Mouse (Mus musculus) limb, embryonic 11.5 days (tissue): ENCODE data around the gene P3h3. TPM values are rescaled to one million over a fixed set of nuclear protein-coding genes. Genes with fewer than 3 reads are reported as not detected.

Source experiments
- ATAC-seq: fragments of 200-750 bp; cut with Nextera tagmentation; 2 replicates; pipeline ENCODE4 v1.8.0; 2017; ENCODE audit warnings: low read depth; ENCODE audit not compliant: insufficient number of reproducible peaks, low FRiP score, low TSS enrichment
- DNase-seq: peaks from one replicate; pipeline ENCODE4 v3.0.0-alpha.2; 2015; ENCODE audit warnings: low spot score
- H3K27ac ChIP-seq: fragments of 300-500 bp; sonication (generic); replicated peaks from 2 replicates; pipeline ENCODE4 v1.5.1; 2014; ENCODE audit warnings: low read depth, mild to moderate bottlenecking, low read length
- H3K27me3 ChIP-seq: fragments of 300-500 bp; sonication (generic); 2 replicates; pipeline ENCODE4 v1.6.1; 2014; ENCODE audit warnings: mild to moderate bottlenecking, low read length, mixed read lengths; ENCODE audit not compliant: control insufficient read depth, insufficient read depth
- H3K36me3 ChIP-seq: fragments of 300-500 bp; sonication (generic); 2 replicates; pipeline ENCODE4 v1.6.1; 2014; ENCODE audit warnings: mild to moderate bottlenecking, low read length, moderate library complexity, mixed read lengths; ENCODE audit not compliant: control insufficient read depth, insufficient read depth
- H3K4me1 ChIP-seq: fragments of 300-500 bp; sonication (generic); 2 replicates; pipeline ENCODE4 v1.6.1; 2014; ENCODE audit warnings: low read length, mixed read lengths; ENCODE audit not compliant: control insufficient read depth, insufficient read depth
- H3K4me2 ChIP-seq: fragments of 300-500 bp; sonication (generic); 2 replicates; pipeline ENCODE4 v1.6.1; 2014; ENCODE audit warnings: low read depth, mild to moderate bottlenecking, moderate library complexity; ENCODE audit not compliant: severe bottlenecking
- H3K4me3 ChIP-seq: fragments of 300-500 bp; sonication (generic); 2 replicates; pipeline ENCODE4 v1.5.1; 2014; ENCODE audit warnings: low read depth, low read length
- H3K9ac ChIP-seq: fragments of 300-500 bp; sonication (generic); 2 replicates; pipeline ENCODE4 v1.6.1; 2014; ENCODE audit warnings: mild to moderate bottlenecking, low read length
- H3K9me3 ChIP-seq: fragments of 300-500 bp; sonication (generic); 2 replicates; pipeline ENCODE4 v1.6.1; 2016; ENCODE audit warnings: low read length; ENCODE audit not compliant: control insufficient read depth
- WGBS: fragments of 180-500 bp; shearing (Covaris S2); extraction: QIAGEN DNeasy Blood & Tissue Kit; methylation state at CpG from one replicate; pipeline ENCODE4 v1.1.7; 2014; 5-methylcytosine and 5-hydroxymethylcytosine counted together
- polyA plus RNA-seq: library from polyadenylated mRNA; unstranded; fragments of >200 nt; fragmentation: Nextera tagmentation; extraction: Ambion mirVana; gene quantifications from 2 replicates; pipeline ENCODE4 v1.2.1, GENCODE M21; 2014

Gene P3h3
- polyA plus RNA-seq, result 23.1 and 25.4 TPM in 2 replicates

DNA sequence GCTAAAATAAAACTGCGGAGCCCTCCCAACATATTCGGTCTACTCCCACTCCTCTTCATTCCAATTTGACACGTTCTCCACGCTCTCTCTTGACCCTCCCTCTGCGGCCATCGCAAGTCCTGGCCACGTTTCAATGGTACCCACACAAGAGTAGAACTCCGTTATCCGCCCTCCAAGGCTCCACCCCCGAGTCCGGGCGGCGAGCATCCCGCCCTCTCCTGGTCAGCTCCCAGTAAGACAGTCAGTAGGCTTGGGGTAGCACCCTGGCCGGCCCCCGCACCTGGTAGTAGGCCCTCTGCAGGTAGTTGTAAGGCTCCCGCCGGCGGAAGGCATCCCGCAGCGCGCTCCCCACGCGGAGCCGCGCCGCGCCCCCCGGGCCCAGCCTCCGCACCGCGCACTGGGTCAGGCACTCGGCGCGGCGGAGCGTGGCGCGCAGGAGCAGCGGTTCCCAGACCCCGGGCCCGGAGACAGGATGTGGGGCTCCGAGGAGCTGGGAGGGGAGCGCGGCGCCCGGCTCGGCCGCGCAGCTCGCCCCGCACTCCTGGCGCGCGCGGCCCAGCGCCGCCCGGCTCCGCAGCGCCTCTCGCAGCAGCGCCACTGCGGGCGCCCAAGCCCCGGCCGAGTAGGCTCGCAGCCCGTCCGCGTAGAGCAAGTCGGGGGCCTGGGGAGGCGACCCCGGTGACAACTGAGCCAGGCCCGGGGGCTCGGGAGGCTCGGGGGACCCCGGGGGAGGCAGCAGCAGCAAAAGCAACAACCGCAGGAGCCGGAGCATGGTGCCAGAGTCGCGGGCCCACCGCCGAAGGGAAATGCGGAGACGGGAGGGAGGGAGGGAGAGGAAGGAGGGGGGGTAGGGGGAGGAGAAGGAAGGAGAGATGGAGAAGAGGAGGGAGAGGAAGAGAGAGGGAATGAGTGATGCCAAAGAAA is at the start of gene P3h3:
Gene P3h3 (minus strand): TSS at position 837 of the 924 bp plus-strand sequence.
- Histone ChIP-seq H3K27ac (peak within 1 kb of the TSS; percentile 98), H3K4me2 (peak within 1 kb of the TSS; percentile 79), H3K4me3 (peak within 1 kb of the TSS; percentile 80), H3K27me3 (no peaks in the 10 kb centered on the region), H3K9ac (peak within 1 kb of the TSS; percentile 98), H3K36me3 (no peaks in the 10 kb centered on the region), H3K4me1 (peaks cover 28% of the 10 kb centered on the region), H3K9me3 (no peaks in the 10 kb centered on the region)
- WGBS, result 1% methylated on average over 86 of the region's 86 CpGs
- peak; percentile 95 for DNase-seq
- ATAC-seq, result peak; percentile 83

DNA sequence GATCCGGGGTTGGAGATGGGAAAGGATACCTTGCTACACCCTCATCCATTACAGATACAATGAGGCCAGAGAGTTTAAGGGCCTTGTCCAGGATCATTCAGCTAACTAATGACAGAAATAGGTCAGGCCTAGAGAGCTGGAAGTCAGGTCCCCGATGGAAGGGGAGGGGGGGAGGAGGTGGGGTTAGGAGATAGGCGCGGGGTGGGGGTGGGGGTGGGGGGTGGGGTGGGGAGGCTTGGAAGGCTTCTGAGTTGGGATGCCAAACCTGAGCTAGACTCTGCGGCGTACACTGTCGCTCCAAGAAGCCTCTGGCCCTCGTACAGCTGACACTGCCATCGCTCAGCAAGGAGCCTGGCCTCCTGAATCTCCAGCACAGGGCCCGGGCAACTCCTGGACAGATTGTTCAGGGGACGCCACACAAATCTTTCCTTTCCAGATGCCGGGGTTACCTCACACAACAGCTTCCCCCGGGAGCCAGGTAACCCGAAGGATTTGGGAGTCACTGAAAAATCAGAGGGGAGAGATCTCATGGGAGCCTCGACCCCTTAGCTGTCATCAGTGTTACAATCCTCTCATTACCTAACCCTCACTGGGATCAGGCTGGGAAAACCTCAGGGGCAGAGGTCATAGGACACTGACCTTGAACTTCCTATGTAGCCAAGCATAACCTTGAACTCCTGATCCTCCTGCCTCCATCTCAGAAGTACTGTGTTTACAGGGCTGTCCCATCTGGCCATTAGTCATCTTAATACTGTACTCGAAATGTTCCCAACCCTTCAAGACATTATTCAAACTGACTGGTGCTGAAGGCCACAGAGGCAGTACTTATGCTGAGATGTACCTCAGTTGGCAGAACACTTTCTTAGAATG is 47.7 kb upstream of the P3h3 start:
- H3K9ac ChIP-seq, result peak overlapping the region; percentile 88
- peaks cover 8% of the 10 kb centered on the region for H3K27me3 ChIP-seq
- H3K4me2 ChIP-seq, result peak overlapping the region; percentile 78
- peak overlapping the region; percentile 93 for H3K27ac ChIP-seq
- 30% methylated on average over 15 of the region's 16 CpGs for WGBS
- no peaks in the 10 kb centered on the region for H3K36me3 ChIP-seq
- peaks cover 15% of the 10 kb centered on the region for H3K4me1 ChIP-seq
- ATAC-seq, result no peak
- no peak for DNase-seq
- H3K4me3 ChIP-seq, result peak overlapping the region; percentile 35; the same call in 1 of the 2 replicates
- no peaks in the 10 kb centered on the region for H3K9me3 ChIP-seq

DNA sequence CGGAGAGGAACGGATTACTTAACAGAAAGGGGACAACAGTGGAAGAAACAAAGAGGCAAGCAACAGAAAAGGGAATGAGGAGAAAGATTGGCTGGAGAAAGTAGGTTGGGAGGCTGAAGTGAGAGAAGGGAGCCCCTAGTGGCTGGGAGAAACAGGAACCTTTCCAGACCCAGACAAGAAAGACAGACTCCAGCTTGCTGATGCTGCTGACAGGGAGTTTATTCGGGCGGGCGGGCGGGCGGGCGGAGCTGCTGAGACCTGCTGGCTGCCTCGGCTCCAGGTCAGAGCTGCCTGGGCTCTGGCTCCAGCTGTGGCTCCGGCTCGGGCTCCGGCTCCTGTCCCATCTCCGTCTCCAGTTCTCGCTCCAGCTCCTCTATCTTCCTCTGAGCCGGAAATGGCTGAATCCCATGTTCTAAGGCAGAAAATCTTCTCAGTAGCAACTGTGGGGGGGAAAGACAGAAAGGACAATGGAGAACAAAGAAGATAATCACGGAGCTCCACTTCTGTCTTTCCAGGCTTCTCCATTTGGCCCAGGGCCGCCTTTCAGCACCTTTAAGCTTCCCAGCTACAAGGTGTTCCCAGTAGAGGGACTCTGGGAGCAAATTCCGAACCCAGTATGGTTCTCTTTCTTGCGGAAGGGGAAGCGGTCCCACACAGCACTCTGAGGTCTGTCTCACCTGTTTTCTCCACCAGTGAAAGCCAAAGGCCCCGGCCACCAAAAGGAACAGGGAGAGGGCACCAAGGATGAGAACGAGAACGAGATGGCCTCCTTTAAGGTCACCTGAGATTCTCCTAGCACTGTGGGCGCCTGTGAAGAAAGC is 46.8 kb upstream of the P3h3 start:
- Histone ChIP-seq H3K4me2 (peak overlapping the region; percentile 78), H3K27me3 (peaks cover 4% of the 10 kb centered on the region; the same call in 1 of the 2 replicates), H3K9ac (peak overlapping the region; percentile 88), H3K9me3 (no peaks in the 10 kb centered on the region), H3K36me3 (no peaks in the 10 kb centered on the region), H3K27ac (peak overlapping the region; percentile 93), H3K4me3 (peak overlapping the region; percentile 42), H3K4me1 (peaks cover 8% of the 10 kb centered on the region)
- DNase-seq, result peak; percentile 78
- 11% methylated on average over 21 of the region's 24 CpGs for WGBS
- peak; percentile 70 for ATAC-seq

DNA sequence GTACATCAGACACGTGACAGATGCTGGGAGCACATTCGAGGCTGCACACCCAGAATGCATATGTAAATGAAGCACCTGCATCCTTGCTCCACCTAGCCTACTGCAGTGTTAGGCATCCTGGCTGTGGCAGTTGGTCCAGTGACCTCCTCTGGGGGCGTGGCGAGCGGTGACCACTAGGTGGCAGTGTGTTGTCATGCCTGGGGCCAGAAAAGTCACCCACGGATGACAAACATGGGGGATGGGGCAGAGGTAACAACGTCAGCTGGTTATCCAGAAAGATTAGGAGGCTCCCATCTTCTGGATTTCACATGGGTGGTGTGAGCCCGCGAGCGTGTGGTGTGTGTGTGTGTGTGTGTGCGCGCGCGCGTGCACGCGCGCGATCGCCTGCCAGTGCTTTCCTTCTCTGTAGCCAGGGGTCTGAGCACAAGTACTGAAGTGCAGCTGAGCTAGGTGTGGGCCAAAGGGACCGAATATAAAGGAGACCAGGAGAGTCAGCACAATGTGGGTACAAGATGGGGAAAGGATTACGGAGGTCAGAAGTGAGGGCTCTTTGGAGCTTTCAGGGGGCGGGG is 46.1 kb upstream of the P3h3 start:
- Histone ChIP-seq H3K36me3 (no peaks in the 10 kb centered on the region), H3K9me3 (no peaks in the 10 kb centered on the region), H3K27me3 (peaks cover 2% of the 10 kb centered on the region; the same call in 1 of the 2 replicates), H3K4me1 (peaks cover 8% of the 10 kb centered on the region; the same call in 1 of the 2 replicates), H3K9ac (peak overlapping the region; percentile 88), H3K4me2 (peak overlapping the region; percentile 78), H3K27ac (peak overlapping the region; percentile 93), H3K4me3 (peak overlapping the region; percentile 42)
- DNase-seq, result peak; percentile 99
- WGBS, result under 1% methylated on average over 23 of the region's 23 CpGs
- ATAC-seq, result peak; percentile 76

DNA sequence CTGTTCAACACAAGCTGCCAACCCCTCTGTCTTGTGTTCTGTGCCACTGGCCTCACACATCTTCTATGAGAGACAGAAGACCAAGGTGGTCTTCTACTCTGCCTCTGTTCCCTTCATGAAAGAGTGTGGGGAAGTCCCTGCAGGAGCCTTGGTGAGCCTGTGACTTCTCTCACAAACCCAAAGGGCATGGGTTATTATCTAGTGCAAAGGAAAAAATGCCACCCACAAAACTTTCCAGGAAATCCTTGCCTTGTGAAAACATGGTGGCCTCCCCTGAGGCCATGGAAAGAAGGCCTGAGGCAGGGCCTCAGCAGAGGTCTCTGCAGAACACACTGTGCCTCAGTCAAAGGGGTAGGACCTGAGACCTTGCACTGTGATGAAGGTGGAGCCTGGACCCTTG is 44.3 kb upstream of the P3h3 start:
- DNase-seq, result no peak
- H3K36me3 ChIP-seq, result no peaks in the 10 kb centered on the region

DNA sequence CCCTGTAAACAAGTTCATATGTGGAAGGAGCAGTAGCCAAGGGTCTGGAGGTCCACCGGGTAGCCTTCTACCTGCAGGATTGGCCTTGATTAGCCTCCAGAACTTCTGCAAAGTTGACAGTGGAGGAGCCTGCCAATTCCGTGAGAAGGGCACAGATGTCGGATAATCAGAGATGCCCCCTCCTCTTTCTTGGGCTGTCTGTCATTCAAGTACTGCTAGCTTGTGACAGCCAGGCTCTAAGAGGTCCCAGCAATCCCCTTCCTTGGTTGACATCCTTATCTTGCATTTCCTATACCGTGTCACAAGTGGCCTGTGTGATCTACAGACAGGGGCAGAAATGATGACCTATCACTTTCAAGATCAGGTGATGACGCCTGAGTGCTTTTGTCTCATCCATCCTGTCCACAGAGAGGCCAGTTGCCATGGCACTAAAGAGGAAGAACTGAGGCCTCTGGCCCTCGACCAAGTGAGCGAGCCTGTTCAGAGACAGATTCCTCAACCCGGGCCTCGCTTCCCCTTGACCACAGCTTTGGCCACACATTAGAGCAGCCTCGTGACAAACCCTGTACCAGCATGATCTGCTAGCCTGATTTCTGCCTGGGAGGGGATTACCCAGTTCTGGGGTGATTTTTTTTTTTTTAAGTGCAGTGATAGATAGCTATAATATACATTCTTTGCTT is 43.4 kb upstream of the P3h3 start:
- H3K4me2 ChIP-seq, result no peak overlapping the region
- H3K9ac ChIP-seq, result no peak overlapping the region
- no peaks in the 10 kb centered on the region for H3K27me3 ChIP-seq
- no peak overlapping the region for H3K27ac ChIP-seq
- H3K4me1 ChIP-seq, result peaks cover 8% of the 10 kb centered on the region; the same call in 1 of the 2 replicates
- no peaks in the 10 kb centered on the region for H3K36me3 ChIP-seq
- no peaks in the 10 kb centered on the region for H3K9me3 ChIP-seq
- DNase-seq (no peak), ATAC-seq (no peak)
- 72% methylated on average over 10 of the region's 10 CpGs for WGBS
- H3K4me3 ChIP-seq, result no peak overlapping the region

More for the DNA sequence above, 44.3 kb upstream of the P3h3 start:
- Histone ChIP-seq H3K4me3 (no peak overlapping the region), H3K4me2 (no peak overlapping the region), H3K27me3 (no peaks in the 10 kb centered on the region), H3K27ac (no peak overlapping the region), H3K9me3 (no peaks in the 10 kb centered on the region), H3K4me1 (peaks cover 8% of the 10 kb centered on the region; the same call in 1 of the 2 replicates), H3K9ac (no peak overlapping the region)
- no peak for ATAC-seq

DNA sequence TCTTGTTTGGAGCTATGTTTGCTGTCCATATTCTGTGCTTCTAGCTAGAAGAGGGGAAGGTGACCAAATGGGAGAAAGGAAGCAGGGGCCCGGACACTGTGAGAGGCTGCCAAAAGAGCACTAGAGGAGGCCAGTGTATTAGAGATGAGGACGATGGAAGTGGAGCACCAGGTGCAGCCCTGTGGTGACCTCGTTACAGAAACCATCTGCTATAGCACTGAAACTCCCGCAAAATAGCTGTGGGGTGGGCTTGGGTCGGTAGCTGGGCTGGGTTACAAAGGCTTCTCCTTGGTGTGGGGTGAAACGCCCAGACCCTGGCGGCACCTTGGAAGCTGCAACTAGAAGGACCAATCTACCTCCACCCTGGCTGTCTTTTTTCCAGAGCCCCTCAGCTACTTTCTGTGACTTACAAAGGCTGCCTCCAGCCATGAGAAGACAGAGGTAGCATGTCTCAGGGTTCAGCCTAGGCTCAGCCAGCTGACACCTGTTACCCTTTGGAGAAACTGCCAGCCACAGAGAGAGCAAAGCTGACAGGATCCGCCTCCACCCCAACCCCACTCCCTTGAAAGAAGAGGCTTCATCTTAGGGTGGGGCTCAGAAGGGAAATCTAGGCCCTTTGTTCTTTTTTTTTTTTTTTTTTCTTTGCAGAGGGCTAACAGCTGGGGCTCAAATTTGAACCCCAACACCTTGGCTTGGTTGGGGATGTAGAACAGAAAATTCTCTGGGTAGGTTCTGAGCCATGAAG is 42.7 kb upstream of the P3h3 start:
- Histone ChIP-seq H3K4me2 (no peak overlapping the region; the same call in 1 of the 2 replicates), H3K27ac (no peak overlapping the region), H3K9me3 (no peaks in the 10 kb centered on the region), H3K27me3 (no peaks in the 10 kb centered on the region), H3K9ac (no peak overlapping the region), H3K4me1 (peaks cover 6% of the 10 kb centered on the region; the same call in 1 of the 2 replicates), H3K4me3 (no peak overlapping the region), H3K36me3 (no peaks in the 10 kb centered on the region)
- DNase-seq, result no peak
- WGBS, result 51% methylated on average over 8 of the region's 8 CpGs
- no peak for ATAC-seq
